Mouse (Mus musculus) cerebellum, postnatal 36 days (tissue): Measurements from ENCODE around the gene Krtap9-3.

Experiments
- DNase-seq, 2 experiments: peaks; one replicate each; pipeline ENCODE4 v3.0.0; 2021 to 2022; ENCODE audit warnings: mixed read lengths in 2 of 2

Gene Krtap9-3

DNA sequence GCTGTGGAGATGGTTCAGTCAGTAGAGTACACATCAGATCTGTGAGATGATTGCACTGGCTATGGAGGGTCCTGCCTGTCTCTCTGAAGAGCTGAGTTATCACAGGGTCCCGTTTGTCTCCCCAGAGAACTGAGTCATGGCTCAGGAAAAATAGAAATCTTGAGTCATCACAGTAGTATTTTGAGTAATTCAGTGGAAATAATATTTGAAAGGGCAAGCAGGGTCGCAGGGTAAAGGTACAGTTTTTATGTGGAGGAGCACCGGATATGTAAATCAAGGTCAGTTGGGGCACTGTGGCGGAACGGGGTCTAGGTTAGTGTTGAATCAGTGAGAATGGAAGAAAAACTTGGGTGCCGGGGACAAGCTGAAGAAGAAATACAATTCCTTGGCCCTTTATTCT lies 35.3 kb downstream of the Krtap9-3 start:
- DNase-seq = no peak

- DNase-seq = no peak
Observed at GRCm38 (mm10) chr11:99559366-99559765, 38.5 kb downstream of the Krtap9-3 start, which contains the start of gene Gm11939. Gm11939 (minus strand) TSS chr11:99559466.

DNA sequence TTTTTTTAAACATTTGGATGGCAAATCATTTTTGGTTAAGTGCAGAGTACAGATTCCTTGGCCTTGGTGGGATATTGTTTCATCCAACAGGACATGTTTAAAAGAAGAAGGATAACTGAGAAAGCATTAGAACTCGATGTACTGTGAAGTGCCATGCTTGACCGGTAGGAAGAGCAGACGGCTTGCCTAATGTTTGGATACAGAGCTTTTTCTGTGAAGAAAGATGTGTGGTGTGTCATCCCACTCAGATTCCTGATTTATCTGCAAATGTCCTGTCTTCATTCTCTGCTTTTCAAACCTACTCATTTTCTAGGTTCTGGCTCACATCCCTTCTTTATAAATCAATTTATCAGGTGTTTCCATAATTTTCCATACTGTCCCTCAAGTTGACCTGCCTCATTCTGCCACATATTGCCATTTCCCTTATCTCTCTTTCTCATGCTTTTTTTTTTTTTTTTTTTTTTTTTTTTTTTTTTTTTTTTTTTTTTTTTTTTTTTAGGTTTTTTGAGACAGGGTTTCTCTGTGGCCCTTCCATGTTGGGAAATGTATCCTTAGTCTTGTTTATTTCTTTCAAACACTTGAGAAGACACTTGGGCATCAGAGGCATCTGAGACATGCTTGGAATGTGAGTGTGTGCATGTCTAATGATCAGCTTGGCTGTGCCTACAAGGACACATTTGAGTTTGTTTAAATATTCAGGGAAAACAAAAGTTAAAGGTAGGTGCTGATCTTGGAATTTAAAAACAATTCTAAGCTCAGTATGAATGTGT lies 39.7 kb downstream of the Krtap9-3 start:
- DNase-seq = no peak

DNA sequence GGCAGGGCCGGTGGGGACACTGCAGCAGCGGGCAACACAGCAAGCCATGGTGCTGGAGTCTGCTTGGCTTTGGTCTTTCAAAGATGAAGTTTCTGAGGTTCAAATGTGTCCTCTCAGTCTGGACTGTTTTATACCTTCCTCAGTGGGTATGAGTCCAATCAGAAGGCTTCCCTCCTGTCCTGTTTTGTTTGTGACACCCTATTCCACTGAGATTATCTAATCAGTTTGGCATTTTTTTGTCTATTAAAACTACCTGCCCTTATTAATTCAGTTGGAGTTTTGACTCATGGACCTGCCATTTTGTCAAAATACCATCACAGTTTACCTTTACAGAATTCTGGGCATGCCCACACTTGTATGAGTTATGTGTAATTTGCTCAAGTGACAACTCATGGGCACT lies 41.2 kb downstream of the Krtap9-3 start, which contains the start of gene Krtap3-2:
Gene Krtap3-2 (minus strand): TSS at position 101 of the 400 bp plus-strand sequence.
- no peak for DNase-seq

DNA sequence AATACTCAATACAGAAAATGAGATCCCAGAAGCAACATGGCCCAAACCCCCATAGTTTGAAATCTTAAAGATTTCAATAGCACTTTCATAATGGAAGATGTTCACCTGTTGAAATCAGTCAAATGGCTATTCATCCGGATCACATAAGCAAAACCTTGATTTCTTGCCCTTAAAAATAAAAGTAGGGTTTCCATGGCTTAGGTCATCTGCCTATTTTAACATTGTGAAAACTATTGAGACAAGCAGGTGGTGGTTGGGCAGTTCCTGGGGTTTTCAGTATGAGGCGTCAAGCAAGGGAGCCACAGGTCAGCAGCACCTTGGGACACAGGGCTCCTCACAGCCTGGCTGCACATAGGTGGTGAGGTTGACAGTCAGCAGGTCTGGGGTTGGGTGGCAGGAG lies 41.7 kb downstream of the Krtap9-3 start:
- no peak for DNase-seq

DNA sequence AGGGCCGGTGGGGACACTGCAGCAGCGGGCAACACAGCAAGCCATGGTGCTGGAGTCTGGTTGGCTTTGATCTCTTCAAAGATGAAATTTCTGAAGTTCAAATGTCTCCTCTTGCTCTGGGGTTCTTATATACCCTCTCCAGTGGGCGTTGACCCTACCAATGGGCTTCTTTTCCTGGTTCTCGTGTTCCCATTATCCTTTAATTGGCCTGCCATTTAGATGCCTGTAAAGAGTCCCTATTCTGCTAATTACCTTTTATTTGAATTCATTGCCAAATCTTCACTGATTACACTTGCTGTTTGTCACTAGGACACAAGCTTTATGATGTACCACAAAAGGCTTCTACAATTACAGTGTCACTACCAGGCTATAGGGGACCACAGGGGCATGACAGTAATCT lies 47.1 kb downstream of the Krtap9-3 start, which contains the start of gene Krtap3-3:
Gene Krtap3-3 (minus strand): TSS at position 101 of the 400 bp plus-strand sequence.
- DNase-seq = no peak

GRCm38 (mm10) chr11:99547892-99548291 lies 50.0 kb downstream of the Krtap9-3 start:
- no peak for DNase-seq
